Mouse (Mus musculus): ENCODE results near the gene Ankle2.
A peak's percentile ranks its signal among the peaks of the same experiment; 100 is the strongest.

The Ankle2 gene

DNA sequence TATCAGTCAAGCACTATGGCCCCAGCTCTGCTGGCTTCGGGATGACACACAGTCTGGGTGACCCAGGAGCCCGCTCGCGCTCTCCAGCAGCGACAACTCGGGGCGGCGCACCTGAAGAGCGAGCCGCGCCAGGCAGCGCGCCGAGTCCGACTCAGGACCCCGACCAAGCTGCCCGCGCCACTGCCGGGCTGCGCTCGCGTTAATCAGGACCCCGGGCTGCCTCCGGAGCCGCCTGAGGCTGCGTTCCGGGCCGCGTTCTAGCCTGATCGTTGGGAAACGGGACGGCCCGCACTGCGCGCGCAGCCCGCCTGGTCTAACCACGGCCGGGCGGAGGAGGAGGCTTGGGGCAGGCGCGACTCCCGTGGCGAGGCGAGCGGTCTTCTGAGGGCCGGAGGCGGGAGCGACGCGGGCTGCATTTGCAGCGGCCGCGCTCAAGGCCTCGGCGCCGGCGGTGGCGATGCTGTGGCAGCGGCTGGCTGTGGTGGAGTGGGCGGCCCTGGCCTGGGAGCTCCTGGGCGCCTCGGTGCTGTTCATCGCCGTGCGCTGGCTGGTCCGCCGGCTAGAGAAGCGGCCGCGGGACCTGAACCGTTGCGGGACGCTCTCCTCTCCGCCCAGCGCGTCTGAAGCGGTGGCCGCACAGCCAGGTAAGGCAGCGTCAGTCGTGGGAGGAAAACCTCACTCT, at the start of gene Ankle2:
Ankle2 (plus strand) TSS at position 225 of the 682 bp plus-strand sequence.
- peak; percentile 93 for DNase-seq (ENCODE audit: low read depth, low spot score)

DNA sequence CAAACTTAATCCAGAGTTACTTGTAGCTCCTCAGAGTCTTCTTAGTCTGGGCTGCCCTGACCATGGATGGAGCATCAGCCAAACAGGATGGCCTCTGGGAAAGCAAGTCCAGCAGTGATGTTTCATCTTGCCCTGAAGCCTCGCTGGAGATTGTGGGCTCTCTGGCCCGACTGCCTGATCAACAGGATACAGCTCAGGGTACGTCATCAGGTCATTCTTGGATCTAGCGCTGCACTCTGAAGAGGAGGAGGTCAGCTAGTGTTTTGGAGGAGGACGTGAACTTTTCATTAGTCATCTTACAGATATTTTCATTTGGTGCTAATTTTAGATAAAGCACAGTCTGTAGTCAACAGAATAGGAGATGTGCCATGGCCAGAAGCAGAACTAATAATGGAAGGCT, 49.1 kb upstream of the Ankle2 start:
- no peak for DNase-seq (ENCODE audit: low read depth, low spot score)

DNA sequence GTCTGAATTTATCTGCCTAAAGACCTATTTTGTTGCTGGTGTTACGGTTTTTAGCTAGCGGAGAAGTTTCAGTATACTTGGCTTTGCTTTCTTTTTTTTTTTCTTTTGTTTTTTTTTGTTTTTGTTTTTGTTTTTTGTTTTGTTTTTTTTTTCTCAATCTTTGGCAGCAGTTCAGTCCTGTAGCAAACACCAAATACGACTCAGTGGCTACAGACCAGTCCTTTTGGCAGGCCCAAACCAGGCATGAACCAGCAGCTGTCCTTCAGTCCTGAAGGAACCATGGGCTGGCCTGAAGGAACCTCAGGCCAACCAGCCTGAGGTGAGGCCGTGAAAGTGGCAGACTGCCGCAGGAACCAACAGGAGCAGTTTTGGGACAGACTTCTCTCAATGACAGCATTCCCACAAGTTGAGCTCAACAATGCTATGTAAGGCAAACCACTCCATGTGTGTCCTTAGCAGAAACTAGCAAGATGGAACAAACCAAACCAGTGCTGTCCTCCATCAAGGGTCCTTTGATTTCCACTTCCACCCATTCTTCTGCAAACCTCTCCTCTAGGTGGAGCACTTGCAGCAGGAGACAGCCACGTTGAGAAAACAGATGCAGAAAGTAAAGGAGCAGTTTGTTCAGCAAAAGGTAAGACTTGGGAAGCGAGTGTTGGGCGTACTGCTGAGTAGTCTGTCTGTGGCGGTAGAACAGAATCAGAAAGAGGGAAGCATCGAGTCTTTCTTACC, 27.5 kb upstream of the Ankle2 start:
- DNase-seq (ENCODE audit: low read depth, low spot score), result no peak

DNA sequence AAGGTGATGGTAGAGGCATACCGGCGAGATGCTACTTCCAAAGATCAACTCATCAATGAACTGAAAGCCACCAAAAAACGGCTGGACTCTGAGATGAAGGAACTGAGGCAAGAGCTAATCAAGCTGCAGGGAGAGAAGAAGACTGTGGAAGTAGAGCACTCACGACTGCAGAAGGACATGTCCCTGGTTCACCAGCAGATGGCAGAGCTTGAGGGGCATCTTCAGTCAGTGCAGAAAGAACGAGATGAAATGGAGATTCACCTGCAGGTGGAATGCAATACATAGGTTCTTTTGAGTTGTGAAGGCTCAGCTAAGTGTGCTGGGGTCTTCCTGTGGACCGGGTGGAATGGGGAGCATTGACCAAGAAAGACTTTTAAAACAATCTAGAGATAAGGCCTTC, 26.0 kb upstream of the Ankle2 start:
- no peak for DNase-seq (ENCODE audit: low read depth, low spot score)

DNA sequence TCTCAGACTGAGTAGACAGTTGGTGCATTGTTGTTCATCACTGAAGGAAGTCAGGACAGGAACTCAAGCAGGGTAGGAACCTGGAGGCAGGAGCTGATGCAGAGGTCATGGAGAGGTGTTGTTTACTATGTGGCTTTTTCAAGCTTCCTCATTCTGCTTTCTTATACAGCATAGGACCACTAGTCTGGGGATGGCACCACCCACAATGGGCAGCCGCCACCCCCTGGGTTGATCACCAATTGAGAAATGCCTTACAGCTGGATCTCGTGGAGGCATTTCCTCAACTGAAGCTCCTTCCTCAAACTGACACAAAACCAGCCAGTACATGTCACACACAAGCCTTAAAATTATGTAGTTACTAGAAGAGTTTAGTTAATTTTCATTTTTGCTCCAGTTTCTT, 19.5 kb upstream of the Ankle2 start:
- DNase-seq (ENCODE audit: low read depth, low spot score), result no peak

DNA sequence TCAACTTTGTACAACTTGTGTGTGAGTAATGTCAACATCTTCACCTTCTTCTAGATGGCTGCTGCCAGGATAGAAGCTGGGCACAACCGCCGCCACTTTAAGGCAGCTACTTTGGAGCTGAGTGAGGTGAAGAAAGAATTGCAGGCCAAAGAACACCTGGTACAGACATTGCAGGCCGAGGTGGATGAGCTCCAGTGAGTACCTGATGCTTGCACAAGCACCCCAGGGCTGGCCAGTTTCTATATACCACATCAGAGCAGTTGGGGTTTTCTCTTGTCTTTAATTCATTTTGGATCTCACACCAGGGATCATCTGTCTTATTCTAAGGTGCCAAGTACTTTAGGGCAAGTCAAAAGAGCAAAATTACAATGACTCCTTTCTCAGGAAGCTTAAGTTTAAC, 14.0 kb upstream of the Ankle2 start:
- DNase-seq (ENCODE audit: low read depth, low spot score), result no peak

- DNase-seq (ENCODE audit: low read depth, low spot score), result no peak
Measured at GRCm38 (mm10) chr5:110220331-110220730, 10.5 kb upstream of the Ankle2 start.

DNA sequence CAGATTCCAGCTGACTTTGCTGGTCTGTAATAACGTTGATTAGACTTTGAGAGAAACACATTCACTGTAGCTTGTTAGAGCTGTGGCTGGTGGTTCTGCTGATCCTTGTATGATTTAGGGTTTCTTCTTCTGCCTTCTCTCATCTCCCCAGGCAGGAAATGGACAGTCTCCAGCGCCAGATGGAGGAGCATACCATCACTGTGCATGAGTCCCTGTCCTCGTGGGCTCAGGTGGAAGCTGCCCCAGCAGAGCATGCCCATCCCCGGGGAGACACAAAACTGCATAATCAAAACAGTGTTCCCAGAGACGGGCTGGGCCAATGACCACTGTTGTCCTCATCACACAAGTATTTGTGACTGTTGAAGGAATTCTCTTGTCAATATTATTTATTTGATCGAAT, 8.0 kb upstream of the Ankle2 start:
- no peak for DNase-seq (ENCODE audit: low read depth, low spot score)

DNA sequence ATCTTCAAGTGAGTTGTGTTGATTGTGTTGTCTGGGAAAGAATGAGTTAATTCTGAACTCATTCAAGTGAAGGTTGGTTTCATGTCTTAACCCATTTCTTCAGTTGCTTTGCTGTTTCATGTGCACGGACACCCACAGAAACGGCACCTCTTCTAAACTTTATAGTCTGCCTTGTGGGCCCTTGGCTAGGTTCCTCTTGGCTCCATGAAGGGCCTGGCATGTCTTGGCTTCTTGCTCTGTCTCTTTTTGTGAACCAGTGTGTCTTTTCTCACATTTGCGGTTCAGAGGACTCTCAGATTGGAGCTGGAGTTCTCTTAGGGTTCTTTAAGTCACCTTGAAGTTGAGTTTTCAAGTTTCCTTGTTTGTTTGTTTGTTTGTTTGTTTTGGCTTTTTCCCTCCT, 5.7 kb upstream of the Ankle2 start:
- no peak for DNase-seq (ENCODE audit: low read depth, low spot score)

DNA sequence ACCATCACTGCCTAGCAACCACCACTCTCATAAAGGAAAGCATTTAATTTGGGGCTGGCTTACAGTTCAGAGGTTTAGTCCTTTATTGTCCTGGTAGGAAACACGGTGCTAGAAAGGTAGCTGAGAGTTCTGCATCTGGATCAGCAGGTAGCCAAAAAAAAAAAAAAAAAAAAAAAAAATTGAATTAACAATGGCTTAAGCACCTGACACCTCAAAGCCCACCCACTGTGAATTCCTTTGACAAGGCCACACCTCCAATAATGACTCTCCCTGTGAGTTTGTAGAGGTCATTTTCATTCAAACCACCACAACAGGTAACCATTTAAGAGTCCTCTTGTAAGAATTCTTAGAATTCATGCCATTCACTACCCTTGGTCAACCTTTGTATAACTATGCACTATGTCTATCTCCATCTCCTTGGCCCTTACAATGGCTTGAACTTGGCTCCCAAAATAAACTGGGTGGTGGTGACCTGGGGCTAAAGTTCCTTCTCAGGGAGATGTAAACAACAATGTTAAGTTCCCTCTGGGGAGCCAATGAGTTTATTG, 3.4 kb upstream of the Ankle2 start:
- DNase-seq (ENCODE audit: low read depth, low spot score), result no peak

- no peak for DNase-seq (ENCODE audit: low read depth, low spot score)
Measured at GRCm38 (mm10) chr5:110230401-110230779, 414 bp upstream of the Ankle2 start.

- no peak for DNase-seq (ENCODE audit: low read depth, low spot score)
Measured at GRCm38 (mm10) chr5:110231638-110232037, 834 bp downstream of the Ankle2 start.

DNA sequence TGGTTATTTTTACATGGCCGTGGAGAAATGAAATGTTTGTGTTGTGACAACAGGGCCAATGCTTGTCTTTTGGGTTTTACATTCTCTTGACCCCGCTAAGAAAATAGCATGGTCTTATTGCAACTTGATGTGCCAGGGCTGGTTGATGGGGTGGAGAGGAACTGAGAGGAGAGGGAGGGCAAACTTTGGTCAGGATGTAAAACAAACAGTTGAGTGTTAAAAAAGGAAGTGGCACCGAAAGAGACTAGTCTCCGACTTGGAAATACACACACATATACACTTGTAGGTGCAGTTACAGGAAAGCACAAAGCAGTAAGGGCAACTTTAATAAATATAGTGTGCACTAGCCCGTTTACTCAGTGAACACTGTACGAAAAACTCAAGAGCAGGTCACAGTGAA, 1.5 kb downstream of the Ankle2 start:
- no peak for DNase-seq (ENCODE audit: low read depth, low spot score)

DNA sequence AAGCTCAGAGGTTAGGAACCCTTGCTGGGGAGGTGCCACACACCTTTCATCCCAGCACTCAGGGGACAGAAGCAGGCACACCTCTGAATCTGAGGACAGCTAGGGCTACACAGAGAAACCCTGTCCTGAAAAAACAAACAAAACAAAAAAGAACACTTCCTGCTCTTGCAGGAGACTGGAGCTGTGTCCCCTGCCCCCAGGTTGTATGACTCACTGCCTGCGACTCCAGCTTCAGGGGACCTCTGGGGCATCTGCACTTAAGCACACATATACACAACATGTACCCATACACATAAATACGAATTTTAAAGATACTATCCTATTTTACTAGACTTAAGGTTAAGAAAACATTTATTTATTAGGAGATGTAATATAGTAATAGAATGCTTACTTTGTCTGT, 13.3 kb downstream of the Ankle2 start:
- no peak for DNase-seq (ENCODE audit: low read depth, low spot score)

DNA sequence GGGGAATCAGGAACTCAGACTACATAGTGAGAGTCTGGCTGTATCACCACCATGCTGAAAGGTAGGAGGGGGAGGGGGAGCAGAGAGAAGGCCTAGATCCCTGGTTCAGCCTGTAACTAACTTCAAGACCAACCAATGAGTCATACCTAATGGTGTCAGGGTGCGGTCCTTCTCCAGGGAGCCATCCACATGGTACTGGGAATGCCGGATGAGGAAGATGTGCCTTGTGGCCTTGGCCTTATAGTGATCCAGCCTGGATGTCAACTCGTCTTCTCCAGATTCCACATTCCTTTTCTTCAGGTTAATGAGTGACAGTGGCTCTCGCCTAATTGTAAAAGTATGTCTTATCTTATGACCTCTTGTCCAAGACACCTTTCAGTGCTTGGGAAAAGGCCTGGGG, 36.1 kb downstream of the Ankle2 start:
- no peak for DNase-seq (ENCODE audit: low read depth, low spot score)

DNA sequence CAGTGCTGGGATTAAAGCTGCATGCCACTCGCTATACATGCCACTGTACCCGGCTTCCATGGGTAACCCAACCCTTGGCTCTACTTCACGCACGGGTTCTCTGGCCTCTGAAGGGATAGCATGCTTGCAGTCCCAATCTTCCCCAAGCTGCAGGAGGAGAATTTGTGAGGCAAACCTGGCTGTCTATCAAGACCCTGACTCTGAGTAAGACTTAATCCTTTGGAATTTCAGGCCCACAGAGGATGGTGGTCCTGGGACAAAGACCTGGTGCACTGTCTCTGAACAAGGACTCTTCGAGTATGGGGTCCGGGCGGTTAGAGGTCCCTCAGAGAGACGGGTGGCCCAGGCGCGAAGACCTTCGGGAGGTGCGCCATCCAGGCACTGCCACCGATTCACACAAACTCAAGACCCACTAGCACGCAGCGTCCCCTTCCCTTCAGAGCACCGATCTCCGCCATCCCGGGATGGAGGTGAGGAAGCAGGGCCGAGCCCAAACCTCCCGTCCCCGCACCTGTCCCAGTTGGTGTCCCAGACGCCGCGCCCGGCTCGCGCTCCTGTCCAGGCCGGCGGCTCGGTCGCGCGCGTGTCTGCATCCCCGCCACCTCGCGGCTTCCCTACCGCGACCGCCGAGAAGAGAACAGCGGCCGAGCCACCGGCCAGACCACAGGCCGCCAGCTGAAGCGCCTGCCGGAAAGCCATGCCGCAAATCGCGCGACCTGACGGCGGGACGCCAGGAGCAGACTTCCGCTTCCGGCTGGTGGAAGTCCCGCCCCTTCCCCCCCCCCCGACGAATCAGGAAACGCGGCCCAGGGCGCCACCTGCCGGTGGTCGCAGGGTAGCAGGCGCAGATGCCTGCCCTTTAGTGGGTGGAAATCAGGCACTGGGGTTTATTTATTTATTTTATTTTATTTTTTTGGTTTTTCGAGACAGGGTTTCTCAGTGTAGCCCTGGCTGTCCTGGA, 38.6 kb downstream of the Ankle2 start, which contains the start of gene Pgam5:
Pgam5 (minus strand) TSS at position 773 of the 961 bp plus-strand sequence.
- DNase-seq (ENCODE audit: low read depth, low spot score), result peak; percentile 94

- no peak for DNase-seq (ENCODE audit: low read depth, low spot score)
Measured at GRCm38 (mm10) chr5:110270242-110270641, 39.4 kb downstream of the Ankle2 start.

GRCm38 (mm10) chr5:110274147-110274546, 43.3 kb downstream of the Ankle2 start:
- DNase-seq (ENCODE audit: low read depth, low spot score), result no peak

DNA sequence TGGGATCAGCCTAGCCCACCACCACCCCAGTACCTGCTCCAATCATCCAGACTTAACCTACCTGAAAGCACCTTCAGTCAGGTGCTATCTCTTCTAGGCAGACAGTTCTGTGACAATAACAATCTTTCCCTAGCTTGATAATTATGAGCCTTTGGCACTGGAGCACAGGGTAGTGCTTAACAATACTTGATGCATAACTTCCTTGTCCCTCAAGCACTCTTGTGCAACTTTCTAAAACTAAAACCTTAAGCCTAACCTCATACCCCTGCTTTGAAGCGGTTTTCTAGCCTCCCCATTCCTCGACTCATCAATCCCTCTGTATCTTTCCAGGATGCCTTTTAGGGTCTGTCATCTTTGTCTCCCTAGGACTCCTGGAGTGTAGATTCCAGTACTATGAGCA, 44.0 kb downstream of the Ankle2 start:
- no peak for DNase-seq (ENCODE audit: low read depth, low spot score)

DNA sequence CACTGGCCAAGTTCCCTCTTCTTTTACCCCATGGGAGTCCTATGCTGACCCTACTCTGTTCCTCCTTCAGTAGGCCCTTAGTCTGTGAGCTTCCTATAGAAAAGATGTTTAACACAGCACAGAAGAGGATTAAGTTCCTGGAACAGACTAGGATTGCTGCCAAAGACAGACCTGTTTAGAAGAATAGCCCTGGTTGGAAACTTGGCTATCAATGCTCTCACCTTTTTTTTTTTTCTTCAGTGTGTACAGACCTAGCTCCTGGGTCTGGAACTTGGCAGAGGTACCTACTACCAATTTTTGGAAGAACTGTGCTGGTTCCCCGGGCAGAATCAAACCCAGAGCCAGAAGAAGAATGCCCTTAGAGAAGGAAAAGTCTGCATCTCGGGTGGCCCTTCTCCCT, 45.6 kb downstream of the Ankle2 start:
- DNase-seq (ENCODE audit: low read depth, low spot score), result no peak

- no peak for DNase-seq (ENCODE audit: low read depth, low spot score)
Measured at GRCm38 (mm10) chr5:110276910-110277309, 46.1 kb downstream of the Ankle2 start.

GRCm38 (mm10) chr5:110281984-110282383, 51.2 kb downstream of the Ankle2 start:
- DNase-seq (ENCODE audit: low read depth, low spot score), result no peak

Data from forelimb bud, embryonic 11.5 days (tissue).